Mouse (Mus musculus): ENCODE results near the gene Foxp1. TPM values are rescaled to one million over a fixed set of nuclear protein-coding genes. Genes with fewer than 3 reads are reported as not detected.

Foxp1 gene
- polyA plus RNA-seq, 1 experiment from 2014 or later = 88.1 TPM

DNA sequence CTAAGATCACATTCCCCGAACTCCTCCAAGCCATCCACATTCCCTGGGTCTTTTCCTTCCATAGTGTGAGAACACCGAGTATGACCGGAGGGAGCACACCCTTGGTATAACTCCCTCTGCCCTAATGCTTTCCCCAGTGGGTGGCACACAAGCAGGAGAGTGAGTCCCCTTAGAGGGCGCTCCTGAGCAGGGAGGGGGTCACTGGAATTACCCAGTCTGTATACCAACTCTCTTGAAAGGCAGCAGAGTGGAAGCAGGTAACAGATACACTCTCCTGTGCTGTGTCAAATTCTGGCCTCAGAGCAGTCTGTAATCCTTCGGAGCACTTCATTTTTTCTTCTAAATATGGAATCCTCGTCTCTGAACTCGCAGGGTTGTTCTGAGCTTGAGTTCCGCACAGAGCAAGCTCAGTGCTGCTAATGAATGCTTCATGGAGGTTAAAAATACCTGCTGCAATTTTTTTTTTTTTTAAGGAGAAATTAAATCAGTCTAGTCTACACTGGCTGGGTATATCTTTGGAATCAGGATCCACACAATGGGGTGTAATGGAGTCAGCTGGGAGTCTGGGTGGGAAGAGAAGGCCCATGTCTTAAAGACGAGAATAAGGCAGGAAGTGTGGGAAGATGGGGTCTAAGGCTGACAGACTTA lies 565.9 kb downstream of the Foxp1 start:
- Histone ChIP-seq H3K4me3 (ENCODE audit: control insufficient read depth in 1 of 2, insufficient read depth in 1 of 2, low read depth in 1 of 2, low read length in 2 of 2) (no peak overlapping the region), H3K27ac (replicated peaks in 1 of 2; ENCODE audit: control insufficient read depth in 1 of 2, insufficient read depth in 1 of 2, low read depth in 2 of 2, low read length in 2 of 2) (peak overlapping the region in 1 of 2 experiments; percentile 53; a peak in 2 of 4 replicates), H3K4me2 (ENCODE audit: low read length) (no peak overlapping the region), H3K36me3 (ENCODE audit: control insufficient read depth, insufficient read depth, low read length) (peaks cover 30% of the 10 kb centered on the region), H3K9me3 (ENCODE audit: control insufficient read depth, low read length) (no peaks in the 10 kb centered on the region), H3K9ac (ENCODE audit: low read length) (no peak overlapping the region), H3K4me1 (ENCODE audit: control insufficient read depth in 2 of 2, insufficient read depth in 2 of 2, low read length in 2 of 2) (peaks cover 0 to 4% of the 10 kb centered on the region in 2 experiments; a peak in 2 of 4 replicates), H3K27me3 (ENCODE audit: control insufficient read depth, insufficient read depth, low read length) (no peaks in the 10 kb centered on the region)
- 55% methylated on average over 9 of the region's 9 CpGs for WGBS
- no peak for ATAC-seq (ENCODE audit: insufficient number of reproducible peaks, insufficient read depth, low FRiP score, low read depth)

DNA sequence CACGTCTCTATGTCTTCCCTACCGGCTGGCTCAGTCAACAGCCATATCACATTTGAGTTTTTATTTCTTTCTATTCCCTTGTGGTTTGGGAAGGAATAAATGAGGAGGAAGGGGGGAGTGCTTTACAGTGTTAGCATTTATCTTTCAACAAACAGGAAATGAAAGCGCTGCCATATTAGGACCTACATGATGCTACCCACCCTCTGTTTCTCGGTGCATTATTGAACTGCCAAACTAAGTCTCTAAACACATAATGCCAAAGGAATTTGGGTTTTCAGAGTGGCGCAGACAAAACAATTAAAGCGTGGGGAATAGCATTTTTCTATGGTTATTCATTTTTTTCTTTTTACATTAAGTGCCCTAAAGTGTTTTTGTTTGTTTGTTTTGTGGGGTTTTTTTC lies 566.8 kb downstream of the Foxp1 start:
- H3K27me3 ChIP-seq (ENCODE audit: control insufficient read depth, insufficient read depth, low read length) = no peaks in the 10 kb centered on the region
- H3K36me3 ChIP-seq (ENCODE audit: control insufficient read depth, insufficient read depth, low read length) = peaks cover 27% of the 10 kb centered on the region
- no peak overlapping the region for H3K4me3 ChIP-seq (ENCODE audit: control insufficient read depth in 1 of 2, insufficient read depth in 1 of 2, low read depth in 1 of 2, low read length in 2 of 2)
- H3K4me2 ChIP-seq (ENCODE audit: low read length) = no peak overlapping the region
- WGBS = 75% methylated on average over 6 of the region's 6 CpGs
- no peak for ATAC-seq (ENCODE audit: insufficient number of reproducible peaks, insufficient read depth, low FRiP score, low read depth)
- H3K27ac ChIP-seq (replicated peaks in 1 of 2; ENCODE audit: control insufficient read depth in 1 of 2, insufficient read depth in 1 of 2, low read depth in 2 of 2, low read length in 2 of 2) = no peak overlapping the region
- no peak overlapping the region for H3K9ac ChIP-seq (ENCODE audit: low read length)
- peaks cover 0 to 4% of the 10 kb centered on the region in 2 experiments; a peak in 3 of 4 replicates for H3K4me1 ChIP-seq (ENCODE audit: control insufficient read depth in 2 of 2, insufficient read depth in 2 of 2, low read length in 2 of 2)
- H3K9me3 ChIP-seq (ENCODE audit: control insufficient read depth, low read length) = no peaks in the 10 kb centered on the region

DNA sequence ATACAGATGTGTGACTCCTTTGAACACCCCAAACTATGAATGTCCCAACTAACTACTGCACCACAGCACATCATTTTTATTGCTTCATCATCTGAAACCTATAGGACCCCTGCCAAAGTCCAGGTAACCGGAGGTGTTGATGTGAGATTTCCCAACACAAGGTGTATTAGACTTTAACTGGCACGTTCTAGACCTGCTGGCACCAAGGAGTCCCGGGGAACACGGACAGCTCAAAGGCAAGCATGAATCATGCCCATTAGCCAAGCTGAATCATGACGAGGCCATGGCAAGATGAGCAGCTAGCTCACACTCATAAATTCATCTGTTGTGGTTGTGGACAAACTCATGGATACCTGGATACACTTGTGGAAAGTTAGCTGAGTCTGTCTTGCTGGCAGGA lies 568.1 kb downstream of the Foxp1 start:
- Histone ChIP-seq H3K36me3 (ENCODE audit: control insufficient read depth, insufficient read depth, low read length) (peaks cover 27% of the 10 kb centered on the region), H3K4me2 (ENCODE audit: low read length) (no peak overlapping the region), H3K4me3 (ENCODE audit: control insufficient read depth in 1 of 2, insufficient read depth in 1 of 2, low read depth in 1 of 2, low read length in 2 of 2) (no peak overlapping the region), H3K27ac (replicated peaks in 1 of 2; ENCODE audit: control insufficient read depth in 1 of 2, insufficient read depth in 1 of 2, low read depth in 2 of 2, low read length in 2 of 2) (no peak overlapping the region), H3K9me3 (ENCODE audit: control insufficient read depth, low read length) (no peaks in the 10 kb centered on the region), H3K4me1 (ENCODE audit: control insufficient read depth in 2 of 2, insufficient read depth in 2 of 2, low read length in 2 of 2) (peaks cover 5 to 15% of the 10 kb centered on the region in 2 experiments), H3K27me3 (ENCODE audit: control insufficient read depth, insufficient read depth, low read length) (no peaks in the 10 kb centered on the region), H3K9ac (ENCODE audit: low read length) (no peak overlapping the region)
- 96% methylated on average over 5 of the region's 5 CpGs for WGBS
- no peak for ATAC-seq (ENCODE audit: insufficient number of reproducible peaks, insufficient read depth, low FRiP score, low read depth)

- peaks cover 45% of the 10 kb centered on the region for H3K36me3 ChIP-seq (ENCODE audit: control insufficient read depth, insufficient read depth, low read length)
- no peak overlapping the region for H3K4me3 ChIP-seq (ENCODE audit: control insufficient read depth in 1 of 2, insufficient read depth in 1 of 2, low read depth in 1 of 2, low read length in 2 of 2)
- H3K4me2 ChIP-seq (ENCODE audit: low read length) = 0 out of 2 replicates have a peak overlapping the region, but pooled peaks have one; percentile 6
- peak overlapping the region; percentile 0; the same call in 1 of the 2 replicates for H3K9ac ChIP-seq (ENCODE audit: low read length)
- H3K4me1 ChIP-seq (ENCODE audit: control insufficient read depth in 2 of 2, insufficient read depth in 2 of 2, low read length in 2 of 2) = peaks cover 12 to 20% of the 10 kb centered on the region in 2 experiments
- H3K9me3 ChIP-seq (ENCODE audit: control insufficient read depth, low read length) = no peaks in the 10 kb centered on the region
- ATAC-seq (ENCODE audit: insufficient number of reproducible peaks, insufficient read depth, low FRiP score, low read depth) = no peak
- H3K27ac ChIP-seq (replicated peaks in 1 of 2; ENCODE audit: control insufficient read depth in 1 of 2, insufficient read depth in 1 of 2, low read depth in 2 of 2, low read length in 2 of 2) = peak overlapping the region; percentile 11 to 62; a peak in 3 of 4 replicates
- WGBS = 24% methylated on average over 6 of the region's 6 CpGs
- H3K27me3 ChIP-seq (ENCODE audit: control insufficient read depth, insufficient read depth, low read length) = no peaks in the 10 kb centered on the region
Observed at GRCm38 (mm10) chr6:98949703-98950191, 572.8 kb downstream of the Foxp1 start.

DNA sequence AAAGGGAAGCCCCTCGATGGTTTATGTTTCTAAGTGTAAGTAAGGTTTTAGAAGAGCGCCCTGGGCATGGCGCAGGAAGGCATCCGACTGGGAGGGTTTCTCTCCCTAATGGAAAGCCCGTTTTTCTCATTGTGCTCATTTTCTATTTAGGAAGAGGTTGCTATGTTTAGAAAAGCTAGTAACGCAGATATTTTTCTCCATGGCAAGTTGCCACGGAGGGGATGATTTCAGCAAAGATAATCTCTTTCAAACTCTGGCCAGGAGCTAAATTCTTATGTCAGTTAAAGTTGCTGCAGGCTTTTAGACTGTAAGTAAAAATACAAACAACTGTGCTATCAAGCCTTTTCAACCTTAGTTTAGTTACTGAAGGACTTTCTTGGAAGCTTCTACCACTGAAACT lies 573.2 kb downstream of the Foxp1 start:
- 0 out of 2 replicates have a peak overlapping the region, but pooled peaks have one; percentile 6 for H3K4me2 ChIP-seq (ENCODE audit: low read length)
- H3K4me3 ChIP-seq (ENCODE audit: control insufficient read depth in 1 of 2, insufficient read depth in 1 of 2, low read depth in 1 of 2, low read length in 2 of 2) = no peak overlapping the region
- WGBS = 50% methylated on average over 7 of the region's 7 CpGs
- peaks cover 12 to 20% of the 10 kb centered on the region in 2 experiments for H3K4me1 ChIP-seq (ENCODE audit: control insufficient read depth in 2 of 2, insufficient read depth in 2 of 2, low read length in 2 of 2)
- H3K9me3 ChIP-seq (ENCODE audit: control insufficient read depth, low read length) = no peaks in the 10 kb centered on the region
- ATAC-seq (ENCODE audit: insufficient number of reproducible peaks, insufficient read depth, low FRiP score, low read depth) = no peak
- no peak overlapping the region for H3K9ac ChIP-seq (ENCODE audit: low read length)
- H3K27ac ChIP-seq (replicated peaks in 1 of 2; ENCODE audit: control insufficient read depth in 1 of 2, insufficient read depth in 1 of 2, low read depth in 2 of 2, low read length in 2 of 2) = peak overlapping the region in 1 of 2 experiments; percentile 62; a peak in 2 of 4 replicates
- peaks cover 45% of the 10 kb centered on the region for H3K36me3 ChIP-seq (ENCODE audit: control insufficient read depth, insufficient read depth, low read length)
- no peaks in the 10 kb centered on the region for H3K27me3 ChIP-seq (ENCODE audit: control insufficient read depth, insufficient read depth, low read length)

DNA sequence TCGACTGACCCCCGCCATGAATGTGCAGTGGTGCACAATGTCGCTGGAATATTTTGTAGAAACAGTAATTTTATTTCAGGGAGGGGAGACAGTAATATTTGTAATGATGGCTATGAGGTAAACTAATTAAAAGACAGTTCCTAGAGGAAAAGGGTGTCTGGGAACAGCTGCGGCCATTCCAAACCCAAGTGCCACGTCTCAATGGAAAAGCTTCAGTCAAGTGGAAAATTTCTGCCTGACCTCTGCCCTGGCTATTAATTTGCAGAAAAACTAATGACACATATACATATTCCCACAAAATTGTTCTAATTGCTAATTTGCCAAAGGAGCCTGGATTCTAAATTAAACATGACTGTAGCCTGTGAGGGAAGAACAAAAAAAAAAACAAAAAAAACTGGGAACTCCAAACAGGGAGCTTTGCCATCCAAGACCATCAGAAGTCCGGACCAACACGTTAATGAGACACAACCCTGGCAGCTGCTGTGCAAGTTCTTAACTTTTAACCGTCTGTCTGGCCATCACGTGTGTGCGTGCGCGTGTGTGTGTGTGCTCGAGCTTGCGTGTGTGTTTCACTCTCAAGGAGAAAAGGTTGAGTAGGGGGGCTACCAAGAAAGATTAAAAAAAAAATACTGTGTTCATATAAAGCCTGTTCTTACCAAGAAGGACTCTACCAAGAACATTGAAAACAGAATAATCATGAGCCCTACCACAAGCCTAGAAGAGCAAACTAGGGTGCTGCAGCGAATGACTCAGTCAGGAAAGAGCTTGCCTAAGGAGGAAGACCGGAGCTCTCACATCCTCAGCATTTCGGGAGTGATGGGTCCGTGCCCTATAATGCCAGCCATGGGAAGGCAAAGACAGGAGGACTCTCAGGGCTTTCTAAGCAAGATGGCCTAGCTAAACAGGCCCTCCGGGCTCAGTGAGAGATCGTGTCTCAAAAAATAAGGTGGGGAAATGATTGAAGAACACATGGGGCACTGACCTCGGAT lies 574.1 kb downstream of the Foxp1 start:
- no peak overlapping the region for H3K27ac ChIP-seq (replicated peaks in 1 of 2; ENCODE audit: control insufficient read depth in 1 of 2, insufficient read depth in 1 of 2, low read depth in 2 of 2, low read length in 2 of 2)
- no peaks in the 10 kb centered on the region for H3K27me3 ChIP-seq (ENCODE audit: control insufficient read depth, insufficient read depth, low read length)
- WGBS = 93% methylated on average over 21 of the region's 21 CpGs
- ATAC-seq (ENCODE audit: insufficient number of reproducible peaks, insufficient read depth, low FRiP score, low read depth) = no peak
- peaks cover 45% of the 10 kb centered on the region for H3K36me3 ChIP-seq (ENCODE audit: control insufficient read depth, insufficient read depth, low read length)
- H3K9ac ChIP-seq (ENCODE audit: low read length) = no peak overlapping the region
- peaks cover 12 to 20% of the 10 kb centered on the region in 2 experiments for H3K4me1 ChIP-seq (ENCODE audit: control insufficient read depth in 2 of 2, insufficient read depth in 2 of 2, low read length in 2 of 2)
- no peaks in the 10 kb centered on the region for H3K9me3 ChIP-seq (ENCODE audit: control insufficient read depth, low read length)
- H3K4me3 ChIP-seq (ENCODE audit: control insufficient read depth in 1 of 2, insufficient read depth in 1 of 2, low read depth in 1 of 2, low read length in 2 of 2) = no peak overlapping the region
- H3K4me2 ChIP-seq (ENCODE audit: low read length) = no peak overlapping the region

DNA sequence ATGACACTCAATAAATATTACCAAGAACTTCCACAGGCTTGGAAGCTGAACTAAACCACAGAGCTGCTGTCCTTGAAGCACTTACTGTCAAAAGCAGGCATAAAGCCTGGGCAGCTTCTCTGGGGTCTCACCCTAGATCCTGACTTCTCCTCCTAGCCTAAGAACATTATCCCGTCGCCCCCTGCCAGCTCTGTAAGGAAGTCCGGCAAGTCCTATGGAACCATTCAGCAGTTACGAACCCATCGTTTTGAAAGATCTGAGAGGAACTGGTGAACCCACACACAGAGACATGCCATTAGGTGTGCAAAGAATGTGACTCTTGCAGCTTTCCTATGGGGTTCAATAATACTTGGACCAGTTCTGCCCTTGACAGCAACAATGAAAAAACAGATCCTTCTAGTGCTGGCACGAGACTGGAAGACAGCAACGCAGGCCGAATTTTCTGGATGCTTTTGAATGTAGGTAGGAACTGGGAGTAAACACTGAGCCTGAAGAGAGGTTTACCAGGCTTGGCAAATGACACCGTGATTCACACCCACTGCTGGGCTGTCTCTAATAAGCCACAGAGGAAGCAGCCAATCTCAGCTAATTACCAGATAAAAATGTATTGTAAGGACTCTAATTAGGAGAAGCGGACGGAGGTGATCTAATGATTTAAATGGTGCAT lies 574.9 kb downstream of the Foxp1 start:
- Histone ChIP-seq H3K9me3 (ENCODE audit: control insufficient read depth, low read length) (no peaks in the 10 kb centered on the region), H3K27ac (replicated peaks in 1 of 2; ENCODE audit: control insufficient read depth in 1 of 2, insufficient read depth in 1 of 2, low read depth in 2 of 2, low read length in 2 of 2) (no peak overlapping the region), H3K27me3 (ENCODE audit: control insufficient read depth, insufficient read depth, low read length) (no peaks in the 10 kb centered on the region), H3K4me1 (ENCODE audit: control insufficient read depth in 2 of 2, insufficient read depth in 2 of 2, low read length in 2 of 2) (peaks cover 12 to 20% of the 10 kb centered on the region in 2 experiments), H3K9ac (ENCODE audit: low read length) (no peak overlapping the region), H3K4me2 (ENCODE audit: low read length) (no peak overlapping the region), H3K36me3 (ENCODE audit: control insufficient read depth, insufficient read depth, low read length) (peaks cover 45% of the 10 kb centered on the region), H3K4me3 (ENCODE audit: control insufficient read depth in 1 of 2, insufficient read depth in 1 of 2, low read depth in 1 of 2, low read length in 2 of 2) (no peak overlapping the region)
- ATAC-seq (ENCODE audit: insufficient number of reproducible peaks, insufficient read depth, low FRiP score, low read depth) = no peak
- 80% methylated on average over 11 of the region's 11 CpGs for WGBS

Data from heart, embryonic 14.5 days (tissue).